Comparison of ENCODE assay signal across 8 mouse cellular contexts in genomic region chr4:6512749-6513364, GRCm38 (mm10).
DNase-seq lines count a peak whose midpoint lies in the region; ATAC-seq and TF ChIP-seq lines count a peak whose summit lies in the region.

No protein-coding gene starts in this region.

- H3K79me2 ChIP-seq in C2C12 (ENCODE audit: control insufficient read depth, insufficient read depth) (no peaks in the 10 kb centered on the region), myocyte (ENCODE audit: control insufficient read depth, insufficient read depth) (no peaks in the 10 kb centered on the region)

- TF ChIP-seq CTCF in C2C12 (IDR thresholded peaks at IDR 0.05; ENCODE audit: control insufficient read depth, insufficient read depth, insufficient read length): peak; percentile 65
- peak; percentile 59 for TF ChIP-seq CTCF in bone marrow macrophage, adult 2 months (IDR thresholded peaks at IDR 0.05; ENCODE audit: low read depth, low read length)

- H3K4me1 ChIP-seq in bone marrow macrophage, adult 2 months (ENCODE audit: control insufficient read depth, insufficient read depth, low read length): peaks cover 2% of the 10 kb centered on the region; the same call in 1 of the 2 replicates
- no peaks in the 10 kb centered on the region for H3K4me1 ChIP-seq in heart, embryonic 12.5 days (replicated peaks)
- no peaks in the 10 kb centered on the region for H3K4me1 ChIP-seq in kidney, embryonic 16.5 days (ENCODE audit: insufficient read depth, low read length)

- peak; percentile 79 for DNase-seq in liver
- DNase-seq in spleen, postnatal 4 days (ENCODE audit: low spot score in 2 of 2): peak; percentile 69 to 85

- H3ac ChIP-seq in C2C12 (ENCODE audit: control insufficient read depth, insufficient read length, low read depth): no peak overlapping the region
- no peak overlapping the region for H3ac ChIP-seq in myocyte (ENCODE audit: control insufficient read depth, insufficient read length)

- H3K36me3 ChIP-seq in C2C12 (ENCODE audit: control insufficient read depth, insufficient read depth): no peaks in the 10 kb centered on the region
- H3K36me3 ChIP-seq in heart, embryonic 12.5 days: no peaks in the 10 kb centered on the region
- no peaks in the 10 kb centered on the region for H3K36me3 ChIP-seq in kidney, embryonic 16.5 days (ENCODE audit: insufficient read depth, low read length)
- H3K36me3 ChIP-seq in myocyte (ENCODE audit: control insufficient read depth, insufficient read depth): no peaks in the 10 kb centered on the region

- no peak overlapping the region for H3K4me3 ChIP-seq in C2C12 (ENCODE audit: insufficient read depth, poor library complexity, severe bottlenecking)
- H3K4me3 ChIP-seq in bone marrow macrophage, adult 2 months (ENCODE audit: insufficient read depth, low read length): no peak overlapping the region
- H3K4me3 ChIP-seq in heart, embryonic 12.5 days: no peak overlapping the region
- H3K4me3 ChIP-seq in kidney, embryonic 16.5 days (ENCODE audit: low read length): no peak overlapping the region
- no peak overlapping the region for H3K4me3 ChIP-seq in myocyte

- no peak overlapping the region for H3K9ac ChIP-seq in heart, embryonic 12.5 days
- H3K9ac ChIP-seq in kidney, embryonic 16.5 days (replicated peaks; ENCODE audit: low read length): no peak overlapping the region

- no peaks in the 10 kb centered on the region for H3K79me3 ChIP-seq in C2C12 (ENCODE audit: low read depth)

- H3K9me3 ChIP-seq in heart, embryonic 12.5 days (replicated peaks): no peaks in the 10 kb centered on the region
- no peaks in the 10 kb centered on the region for H3K9me3 ChIP-seq in kidney, embryonic 16.5 days (ENCODE audit: low read length)

- peak; percentile 88 for ATAC-seq in erythroblast, adult 5-6 weeks (replicated peaks; ENCODE audit: low FRiP score, poor library complexity, severe bottlenecking)
- ATAC-seq in heart, embryonic 12.5 days (ENCODE audit: insufficient number of reproducible peaks, low FRiP score): peak; percentile 71
- peak; percentile 92 for ATAC-seq in kidney, embryonic 16.5 days (ENCODE audit: low FRiP score, low TSS enrichment)

- H3K4me2 ChIP-seq in heart, embryonic 12.5 days: peak overlapping the region; percentile 54
- H3K4me2 ChIP-seq in kidney, embryonic 16.5 days (replicated peaks; ENCODE audit: low read depth, low read length): peak overlapping the region; percentile 43
- peak overlapping the region; percentile 54 for H3K4me2 ChIP-seq in myocyte (ENCODE audit: low read depth)

- no peak overlapping the region for H3K27ac ChIP-seq in bone marrow macrophage, adult 2 months (ENCODE audit: insufficient read depth, low read depth, low read length)
- no peak overlapping the region for H3K27ac ChIP-seq in heart, embryonic 12.5 days (ENCODE audit: poor library complexity, severe bottlenecking)
- no peak overlapping the region for H3K27ac ChIP-seq in kidney, embryonic 16.5 days (ENCODE audit: low read length)

- 20% methylated on average over 12 of the region's 12 CpGs for WGBS in heart, embryonic 12.5 days
- 17% methylated on average over 12 of the region's 12 CpGs for WGBS in kidney, embryonic 16.5 days

- TF ChIP-seq POLR2A in bone marrow macrophage, adult 2 months (IDR thresholded peaks at IDR 0.05; ENCODE audit: borderline replicate concordance, low read depth, low read length): no peak
- TF ChIP-seq POLR2A in myocyte (IDR thresholded peaks at IDR 0.05; ENCODE audit: insufficient read length, low read depth): no peak

- no peaks in the 10 kb centered on the region for H3K27me3 ChIP-seq in C2C12 (ENCODE audit: control insufficient read depth, insufficient read depth, insufficient read length)
- H3K27me3 ChIP-seq in heart, embryonic 12.5 days (replicated peaks): no peaks in the 10 kb centered on the region
- no peaks in the 10 kb centered on the region for H3K27me3 ChIP-seq in kidney, embryonic 16.5 days (ENCODE audit: insufficient read depth, low read length)
- H3K27me3 ChIP-seq in myocyte (ENCODE audit: control insufficient read depth, insufficient read depth, insufficient read length): no peaks in the 10 kb centered on the region

TF ChIP-seq in C2C12, 6 proteins besides CTCF, POLR2A, EP300 and RAD21:
- no peak for TF ChIP-seq USF1 (IDR thresholded peaks at IDR 0.05; ENCODE audit: low read depth)
- peak; percentile 12 for TF ChIP-seq MAX (IDR thresholded peaks at IDR 0.05)

TF ChIP-seq in myocyte, 11 proteins besides CTCF, POLR2A, EP300 and RAD21:
- no peak for TF ChIP-seq CEBPB (IDR thresholded peaks at IDR 0.05; ENCODE audit: insufficient read depth, poor library complexity, severe bottlenecking)
- no peak for TF ChIP-seq REST (IDR thresholded peaks at IDR 0.05; ENCODE audit: insufficient read depth, insufficient read length)
- no peak for TF ChIP-seq USF1 (IDR thresholded peaks at IDR 0.05; ENCODE audit: low read depth)
- no peak for TF ChIP-seq SRF (IDR thresholded peaks at IDR 0.05; ENCODE audit: control insufficient read depth, insufficient read length, low read depth)
- no peak for TF ChIP-seq TCF12 (IDR thresholded peaks at IDR 0.05; ENCODE audit: insufficient read depth, poor library complexity, severe bottlenecking)
- no peak for TF ChIP-seq MYOD1 (IDR thresholded peaks at IDR 0.05; ENCODE audit: control insufficient read depth in 1 of 3, insufficient read length in 2 of 3, low read depth in 2 of 3)
- no peak for TF ChIP-seq E2F4 (IDR thresholded peaks at IDR 0.05; ENCODE audit: insufficient read depth)
- TF ChIP-seq MAX (IDR thresholded peaks at IDR 0.05; ENCODE audit: low read depth): no peak
- TF ChIP-seq MYOG (IDR thresholded peaks at IDR 0.05; ENCODE audit: control insufficient read depth in 1 of 3, insufficient read depth in 1 of 3, insufficient read length in 2 of 3, low read depth in 2 of 3): no peak
- TF ChIP-seq TCF3 (IDR thresholded peaks at IDR 0.05; ENCODE audit: insufficient read length, low read depth): no peak
- no peak for TF ChIP-seq POLR2AphosphoS2 (IDR thresholded peaks at IDR 0.05; ENCODE audit: insufficient read length, low read depth)
